Mouse (Mus musculus) Patski (cell line): ENCODE measurements at regions not wholly inside any gene's neighbourhood (a gene's known extent, or its start where the extent isn't known, plus 50 kb on each side); places are given as distances from the start of the nearest gene placed in this dataset.

Source experiments
- ATAC-seq: fragments of 100-300 bp; one replicate; pipeline ENCODE4 v1.8.0; 2021
- CTCF ChIA-PET: fragments of 350-600 bp; sonication (Branson Sonifier 250); formaldehyde crosslinking; loops from one replicate; lab custom pipeline; 2022; ENCODE audit warnings: inconsistent platforms; lab: Charles Lee
- POLR2A ChIA-PET: fragments of 350-600 bp; sonication (Branson Sonifier 250); formaldehyde crosslinking; loops from one replicate; lab custom pipeline; 2022; ENCODE audit warnings: antibody characterized with exemption, inconsistent platforms; lab: Charles Lee
- DNase-seq: peaks from one replicate; pipeline ENCODE4 v3.0.0-alpha.2; 2011; ENCODE audit warnings: low read depth, low spot score
- H3K27me3 ChIP-seq: fragments of 371-371 bp; one replicate; pipeline ENCODE4 v1.5.1; 2021
- CTCF ChIP-seq: fragments of 100-300 bp; IDR thresholded peaks from one replicate; pipeline ENCODE4 v1.5.1; 2021
- in situ Hi-C: fragments of 300-500 bp; cut with MboI; formaldehyde crosslinking; loops from 3 replicates; pipeline ENCODE4 v1.11.1; 2018; ENCODE audit warnings: low pct_unique_long_range_greater_than_20kb, mixed read lengths

DNA sequence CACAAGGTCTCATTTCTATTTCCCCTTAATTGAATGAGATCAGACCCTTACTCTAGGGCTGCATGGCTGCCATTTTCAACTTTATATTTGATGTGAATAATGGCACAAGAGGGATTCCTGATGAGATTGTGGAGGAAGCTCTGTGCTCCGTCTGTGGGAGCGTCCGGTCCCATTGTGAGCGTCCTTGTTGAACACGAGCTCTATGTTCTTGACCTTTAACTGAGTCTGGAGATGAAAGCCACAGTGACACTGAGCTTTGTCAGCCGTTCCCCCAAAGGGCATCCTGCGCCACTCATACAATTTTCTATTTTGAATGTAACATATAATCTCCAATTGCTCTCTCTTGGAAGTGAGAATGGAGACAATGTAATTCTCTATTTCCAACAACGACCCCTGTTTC is 344.5 kb downstream of the Ttll7 start:
- ChIA-PET CTCF (interaction anchor here (1.0 kb wide), 2 partner anchors 11 to 94 kb away, joined by 3 read pairs; no protein-coding TSS in a partner anchor), POLR2A (no interaction called here)

GRCm38 (mm10) chr3:147197215-147197614 is 345.0 kb downstream of the Ttll7 start:
- in situ Hi-C loops, result loop anchor here (10.0 kb wide), 2 partner anchors 808 to 1788 kb away; no protein-coding TSS in a partner anchor
- ATAC-seq (no peak), DNase-seq (no peak)
- ChIA-PET CTCF (interaction anchor here (0.9 to 1.4 kb wide), 5 partner anchors 9 to 806 kb away, joined by 3 to 4 read pairs (median 3); no protein-coding TSS in a partner anchor), POLR2A (interaction anchor here (0.6 kb wide), 1 partner anchor 1206 kb away, joined by 3 read pairs; no protein-coding TSS in a partner anchor)
- H3K27me3 ChIP-seq, result no peaks in the 10 kb centered on the region
- TF ChIP-seq CTCF, result peak; percentile 92

More for the DNA sequence above, 344.5 kb downstream of the Ttll7 start:
- DNase-seq (no peak), ATAC-seq (no peak)
- no peak for TF ChIP-seq CTCF
- in situ Hi-C loops, result loop anchor here (10.0 kb wide), 2 partner anchors 808 to 1788 kb away; no protein-coding TSS in a partner anchor
- no peaks in the 10 kb centered on the region for H3K27me3 ChIP-seq

GRCm38 (mm10) chr3:147211127-147211940 is 359.2 kb downstream of the Ttll7 start:
- ChIA-PET CTCF (interaction anchor here (2.2 kb wide), 1 partner anchor 15 kb away, joined by 9 read pairs; no protein-coding TSS in a partner anchor), POLR2A (no interaction called here)
- no peak for TF ChIP-seq CTCF
- DNase-seq, result no peak
- in situ Hi-C loops, result no loop called here
- H3K27me3 ChIP-seq, result no peaks in the 10 kb centered on the region
- ATAC-seq, result no peak

DNA sequence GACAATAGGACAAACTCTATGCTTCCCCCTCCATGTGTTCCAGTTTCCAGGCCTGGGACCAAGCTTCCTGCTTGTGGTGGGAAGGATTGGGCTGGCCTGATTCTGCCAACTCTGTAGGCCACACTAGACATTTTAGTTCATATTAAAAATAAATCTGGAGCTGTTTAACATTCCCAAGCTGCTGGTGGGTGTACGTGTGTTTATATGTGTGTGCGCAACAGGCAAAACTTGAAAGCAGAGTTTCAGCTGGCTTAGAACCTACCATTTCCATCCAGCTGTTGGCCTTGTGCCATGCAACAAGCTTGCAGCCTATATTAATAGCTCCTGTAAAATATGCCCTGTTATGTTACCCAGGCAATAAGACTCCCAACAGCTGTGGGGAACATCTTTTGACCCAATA is 376.5 kb downstream of the Ttll7 start:
- DNase-seq, result no peak
- ChIA-PET POLR2A (interaction anchor here (1.5 kb wide), 1 partner anchor 20 kb away, joined by 3 read pairs; no protein-coding TSS in a partner anchor), CTCF (interaction anchor here (1.6 to 2.5 kb wide), 2 partner anchors 11 to 12 kb away, joined by 5 to 7 read pairs; no protein-coding TSS in a partner anchor)
- TF ChIP-seq CTCF, result no peak
- no peak for ATAC-seq
- in situ Hi-C loops, result no loop called here
- no peaks in the 10 kb centered on the region for H3K27me3 ChIP-seq

- CTCF ChIA-PET, result interaction anchor here (1.5 to 2.5 kb wide), 2 partner anchors 13 to 17 kb away, joined by 3 to 7 read pairs; no protein-coding TSS in a partner anchor
- DNase-seq, result no peak
- H3K27me3 ChIP-seq, result no peaks in the 10 kb centered on the region
- TF ChIP-seq CTCF, result no peak
- POLR2A ChIA-PET, result interaction anchor here (0.6 kb wide), 1 partner anchor 38 kb away, joined by 3 read pairs; no protein-coding TSS in a partner anchor
- no peak for ATAC-seq
- in situ Hi-C loops, result no loop called here
Measured at GRCm38 (mm10) chr3:147230594-147230993, 378.4 kb downstream of the Ttll7 start.

DNA sequence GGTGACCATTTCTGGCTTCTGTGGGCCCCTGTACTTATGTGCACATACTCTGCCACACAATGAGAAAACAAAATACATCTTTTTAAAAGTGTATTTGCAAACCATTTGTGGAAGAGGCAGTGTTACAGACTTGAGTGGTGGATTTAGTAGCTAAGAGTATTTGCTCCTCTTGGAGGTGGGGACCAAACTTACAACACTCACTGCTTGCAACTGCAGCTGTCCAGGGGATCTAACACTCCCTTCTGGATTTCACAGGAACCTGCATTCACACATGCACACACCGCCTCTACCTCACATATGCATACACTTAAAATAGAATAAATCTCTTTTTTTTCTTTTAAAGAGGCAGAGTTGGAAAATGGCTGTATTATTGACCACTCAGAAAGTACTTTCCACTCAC is 386.2 kb downstream of the Ttll7 start:
- ATAC-seq, result no peak
- no peak for DNase-seq
- no peak for TF ChIP-seq CTCF
- no peaks in the 10 kb centered on the region for H3K27me3 ChIP-seq
- ChIA-PET CTCF (interaction anchor here (1.1 to 2.6 kb wide), 2 partner anchors 11 to 18 kb away, joined by 3 to 8 read pairs; no protein-coding TSS in a partner anchor), POLR2A (no interaction called here)
- in situ Hi-C loops, result no loop called here

DNA sequence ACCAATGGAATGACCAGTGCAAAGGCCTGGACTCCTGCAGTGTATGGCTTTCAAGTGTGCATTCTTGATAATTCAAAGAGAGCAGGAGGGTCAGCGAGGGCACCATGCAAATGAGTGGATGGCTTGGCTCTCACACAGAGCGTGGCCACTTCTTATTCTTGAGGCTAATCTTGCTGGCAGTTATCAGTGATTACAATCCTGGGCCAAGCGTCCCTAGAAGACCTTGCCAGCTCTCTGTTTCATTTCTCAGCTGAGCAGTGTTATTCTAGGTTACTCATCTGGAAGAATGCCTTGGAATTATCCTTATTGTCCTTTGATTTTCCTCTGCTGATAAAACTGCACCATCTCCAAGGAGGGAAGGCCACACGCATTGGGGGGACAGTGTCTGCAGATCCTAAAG is 388.5 kb downstream of the Ttll7 start:
- no peaks in the 10 kb centered on the region for H3K27me3 ChIP-seq
- DNase-seq (peak; percentile 20), ATAC-seq (peak; percentile 10)
- in situ Hi-C loops, result no loop called here
- POLR2A ChIA-PET, result interaction anchor here (0.7 kb wide), 1 partner anchor 35 kb away, joined by 3 read pairs; no protein-coding TSS in a partner anchor
- CTCF ChIA-PET, result interaction anchor here (1.3 kb wide), 1 partner anchor 23 kb away, joined by 3 read pairs; no protein-coding TSS in a partner anchor
- no peak for TF ChIP-seq CTCF

GRCm38 (mm10) chr3:147244911-147245430 is 392.8 kb downstream of the Ttll7 start:
- no peak for TF ChIP-seq CTCF
- in situ Hi-C loops, result no loop called here
- no peak for DNase-seq
- ChIA-PET CTCF (interaction anchor here (0.9 to 1.3 kb wide), 3 partner anchors 11 to 30 kb away, joined by 3 to 4 read pairs (median 4); no protein-coding TSS in a partner anchor), POLR2A (no interaction called here)
- ATAC-seq, result no peak
- no peaks in the 10 kb centered on the region for H3K27me3 ChIP-seq

DNA sequence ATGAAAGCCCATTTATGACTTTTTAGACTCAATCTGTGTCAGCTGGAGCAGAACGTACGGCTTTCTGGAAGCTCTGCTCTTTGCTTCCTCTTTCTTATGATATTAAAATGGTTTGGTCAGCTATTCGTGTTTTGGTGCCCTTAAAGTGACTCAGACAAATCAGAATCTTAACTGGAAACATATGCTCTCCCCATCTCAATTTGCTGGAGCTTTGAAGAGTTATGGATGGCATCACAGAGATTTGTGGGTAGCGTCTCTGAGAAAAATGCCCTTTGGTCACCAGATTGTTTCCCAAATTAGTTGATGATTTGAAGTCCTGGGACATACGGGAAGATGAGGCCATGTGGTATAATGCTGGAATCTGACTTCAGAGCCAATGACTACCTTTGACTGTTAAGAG is 394.0 kb downstream of the Ttll7 start:
- no peaks in the 10 kb centered on the region for H3K27me3 ChIP-seq
- ATAC-seq (no peak), DNase-seq (no peak)
- ChIA-PET POLR2A (no interaction called here), CTCF (interaction anchor here (0.7 to 0.9 kb wide), 2 partner anchors 28 to 104 kb away, joined by 3 read pairs; no protein-coding TSS in a partner anchor)
- in situ Hi-C loops, result no loop called here
- no peak for TF ChIP-seq CTCF

DNA sequence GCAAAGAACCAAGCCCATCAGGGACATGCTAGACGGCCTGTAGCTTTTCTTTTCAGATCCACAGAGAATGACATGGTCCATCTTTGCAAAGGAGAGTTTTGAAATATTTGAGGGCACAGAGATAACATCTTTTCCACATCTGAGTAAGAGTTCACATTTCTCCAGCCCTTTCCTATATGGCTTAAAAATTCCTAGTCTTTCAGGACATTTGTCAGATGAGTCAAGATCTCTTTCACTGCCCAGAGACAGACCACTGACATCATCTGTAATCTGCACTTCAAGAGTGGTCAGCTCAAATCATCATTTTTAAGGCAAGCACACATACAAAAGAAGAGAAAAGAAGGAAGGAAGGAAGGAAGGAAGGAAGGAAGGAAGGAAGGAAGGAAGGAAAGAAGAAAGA is 397.3 kb downstream of the Ttll7 start:
- in situ Hi-C loops, result no loop called here

More for the DNA sequence above, 397.3 kb downstream of the Ttll7 start:
- no peaks in the 10 kb centered on the region for H3K27me3 ChIP-seq
- no peak for DNase-seq
- ChIA-PET CTCF (interaction anchor here (0.7 to 1.6 kb wide), 3 partner anchors 10 to 316 kb away, joined by 3 to 4 read pairs (median 3); no protein-coding TSS in a partner anchor), POLR2A (interaction anchor here (0.8 kb wide), 1 partner anchor 15 kb away, joined by 4 read pairs; no protein-coding TSS in a partner anchor)
- ATAC-seq, result no peak
- TF ChIP-seq CTCF, result no peak
